Mouse (Mus musculus): ENCODE measurements around the gene Rexo4.

The Rexo4 gene

DNA sequence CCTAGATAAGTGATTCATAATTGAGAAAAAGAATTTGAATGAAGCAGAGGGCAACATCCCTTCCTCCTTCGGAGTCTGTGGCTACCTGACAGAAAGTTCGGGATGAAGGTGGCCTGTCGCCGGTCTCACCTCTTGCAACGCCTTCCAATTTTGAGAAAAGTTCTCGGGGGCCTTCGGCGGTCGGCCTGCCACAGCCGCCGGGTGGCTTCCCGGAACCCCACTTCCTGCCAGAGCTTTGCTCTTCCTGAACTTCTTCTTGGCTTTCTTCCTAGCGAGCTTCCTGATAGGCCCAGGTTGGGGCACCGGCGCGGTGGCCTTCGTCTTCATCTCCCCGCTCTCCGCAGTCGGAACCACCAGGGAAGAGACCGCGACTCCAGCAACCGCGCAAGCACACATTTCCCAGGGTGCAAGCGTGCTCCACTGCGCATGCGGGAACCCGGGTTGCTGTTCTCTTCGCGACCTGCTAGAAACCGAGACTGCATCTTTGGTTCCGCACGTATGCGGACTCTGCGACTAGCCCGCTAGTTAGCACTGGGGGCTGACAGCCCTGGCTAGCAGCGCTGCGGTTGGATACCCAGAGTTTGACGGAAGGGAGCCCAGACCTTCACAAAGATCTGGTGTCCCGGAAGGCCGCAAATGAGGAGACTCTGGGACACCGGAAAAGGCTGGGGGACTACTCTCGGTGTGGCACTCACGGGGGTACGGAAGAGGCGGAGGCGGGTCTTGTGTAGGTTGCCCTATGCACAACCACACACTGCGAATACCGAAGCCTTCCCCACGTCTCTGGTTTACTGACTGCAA is at the start of gene Rexo4:
Gene Rexo4, minus strand, starts transcription at position 464 of the 801 bp plus-strand sequence.
- peak; percentile 90 to 92 for DNase-seq

DNA sequence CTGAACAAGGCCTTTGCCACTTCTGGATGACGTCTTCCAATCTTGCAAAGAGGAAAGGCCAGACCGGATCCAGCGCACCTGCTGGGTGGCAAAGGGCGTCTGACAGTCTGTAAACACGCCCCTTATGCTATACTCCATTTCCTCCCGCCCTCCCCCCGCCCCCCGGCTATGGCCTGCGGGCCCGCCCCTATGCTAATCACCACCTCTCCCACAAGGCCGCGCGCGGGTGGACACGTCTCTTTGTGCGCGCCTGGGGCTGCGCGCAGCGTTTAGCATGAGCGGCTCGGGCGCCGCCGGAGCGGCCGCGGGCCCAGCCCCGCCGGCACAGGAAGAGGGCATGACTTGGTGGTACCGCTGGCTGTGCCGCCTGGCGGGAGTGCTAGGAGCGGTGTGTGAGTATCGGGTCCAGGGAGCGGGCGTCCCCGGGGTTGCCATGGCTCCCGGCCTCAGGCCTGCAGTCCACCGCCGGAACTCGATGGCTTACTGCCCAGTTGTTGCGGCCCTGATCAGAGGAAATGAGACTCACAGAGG is 45.6 kb upstream of the Rexo4 start, which contains the start of gene Cacfd1:
Gene Cacfd1, plus strand, starts transcription at position 213 of the 531 bp plus-strand sequence.
- DNase-seq = peak; percentile 86 to 89

DNA sequence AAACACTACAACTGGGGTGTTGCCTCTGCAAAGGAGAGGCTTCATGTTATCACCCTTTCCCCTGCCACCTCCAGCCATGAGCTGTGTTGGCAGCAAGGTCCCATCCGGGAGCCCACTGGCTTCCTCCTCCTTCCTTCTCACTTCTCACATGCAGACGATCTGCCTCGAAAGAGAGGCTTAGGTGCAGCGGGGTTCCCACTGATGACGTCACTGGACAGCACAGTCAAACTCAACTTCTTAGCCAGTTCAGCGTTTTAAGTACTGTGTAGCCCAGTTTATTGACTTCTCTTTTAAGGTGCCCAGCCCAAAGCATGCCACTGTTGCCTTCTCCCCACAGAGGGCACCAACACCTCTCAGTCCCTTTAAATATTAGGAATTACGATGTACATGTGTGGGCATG is 43.5 kb upstream of the Rexo4 start:
- DNase-seq = no peak

DNA sequence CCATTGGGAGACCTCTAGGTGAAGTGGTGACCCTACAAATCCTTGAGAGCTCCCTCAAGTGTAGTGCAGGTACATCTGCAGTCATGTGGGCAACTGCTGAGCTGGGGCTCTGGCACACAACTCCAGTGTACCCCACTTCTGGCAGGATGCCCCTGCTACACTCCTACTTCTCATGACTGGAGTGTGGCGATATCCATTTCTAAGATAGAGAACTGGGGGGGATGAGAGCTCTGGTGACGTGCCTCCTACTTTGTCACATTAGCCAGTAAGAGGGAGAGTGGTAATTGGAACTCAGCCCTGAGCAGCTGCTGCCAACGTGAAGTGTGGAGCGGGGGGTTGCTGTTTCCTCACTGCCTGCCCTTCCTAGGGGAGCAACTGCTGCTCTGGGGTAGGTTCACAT is 42.1 kb upstream of the Rexo4 start:
- no peak for DNase-seq

DNA sequence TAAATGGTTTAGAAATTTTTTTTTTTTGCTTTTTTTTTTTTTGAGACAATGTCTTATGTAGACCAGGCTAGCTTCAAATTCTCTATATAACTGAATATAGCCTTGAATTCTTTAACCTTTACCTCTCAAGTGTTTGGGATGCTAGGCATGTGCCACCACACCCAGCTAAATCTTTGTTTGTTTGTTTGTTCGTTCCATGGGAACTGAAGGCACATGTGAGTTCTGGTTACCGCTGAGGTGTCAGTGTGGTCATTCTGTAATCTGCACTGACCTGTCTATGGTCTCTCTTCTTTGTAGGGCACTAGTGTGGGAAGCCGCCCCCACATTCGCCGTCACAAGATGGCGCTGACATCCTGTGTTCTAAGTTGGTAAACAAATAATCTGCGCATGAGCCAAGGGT is 33.8 kb upstream of the Rexo4 start:
- DNase-seq = no peak

DNA sequence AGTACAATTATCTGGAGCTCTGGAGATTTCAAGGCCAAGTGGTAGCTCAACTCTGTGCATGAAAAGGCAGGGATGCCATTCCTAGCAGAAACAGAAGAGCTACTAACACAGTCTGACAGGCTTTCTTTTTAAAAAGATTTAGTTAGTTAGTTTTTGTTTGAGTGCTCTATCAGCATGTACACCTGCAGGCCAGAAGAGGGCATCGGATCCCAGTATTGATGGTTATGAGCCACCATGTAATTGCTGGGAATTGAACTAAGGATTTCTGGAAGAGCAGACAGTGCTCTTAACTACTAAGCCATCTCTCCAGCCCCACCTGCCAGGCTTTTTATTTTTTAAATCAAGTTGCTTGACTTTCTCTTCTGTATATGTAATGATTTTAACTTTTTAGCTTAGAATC is 33.3 kb upstream of the Rexo4 start:
- no peak for DNase-seq

DNA sequence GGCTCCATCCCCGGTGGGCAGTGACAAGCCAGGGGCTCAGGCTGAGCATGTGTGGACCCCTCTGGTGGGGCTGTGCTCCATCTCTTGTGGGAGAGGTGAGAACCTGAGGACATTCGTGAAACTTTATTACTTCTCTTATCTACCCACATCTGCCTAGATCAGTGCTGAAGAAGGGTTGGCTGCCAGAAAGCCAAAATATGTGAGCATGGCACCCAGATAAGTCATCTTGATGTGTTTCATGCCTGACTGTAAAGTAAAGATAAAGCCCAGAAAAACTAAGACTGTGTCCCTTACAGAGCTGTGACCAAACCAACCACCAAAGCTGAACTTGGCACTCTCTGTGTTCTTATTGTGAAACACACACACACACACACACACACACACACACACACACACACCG is 29.8 kb upstream of the Rexo4 start:
- DNase-seq = no peak

DNA sequence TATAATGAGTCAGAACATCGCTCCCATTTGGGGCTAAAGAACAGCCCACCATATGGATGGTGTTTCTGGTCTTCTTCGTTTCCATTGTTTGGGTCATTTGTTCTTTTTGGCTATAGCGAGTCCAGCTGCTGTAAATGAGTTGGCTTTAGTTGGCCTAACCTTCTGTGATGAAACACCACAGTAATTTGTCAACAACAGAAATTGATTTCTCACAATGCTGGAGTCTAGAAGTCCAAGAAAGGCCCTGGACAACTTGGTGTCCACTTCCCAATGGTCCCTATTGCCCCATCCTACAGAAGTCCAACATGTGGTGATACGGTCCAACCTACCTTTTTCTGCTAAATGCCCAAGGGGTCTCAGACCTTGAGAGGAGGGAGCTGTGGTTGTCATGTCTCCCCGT is 20.5 kb upstream of the Rexo4 start:
- no peak for DNase-seq

DNA sequence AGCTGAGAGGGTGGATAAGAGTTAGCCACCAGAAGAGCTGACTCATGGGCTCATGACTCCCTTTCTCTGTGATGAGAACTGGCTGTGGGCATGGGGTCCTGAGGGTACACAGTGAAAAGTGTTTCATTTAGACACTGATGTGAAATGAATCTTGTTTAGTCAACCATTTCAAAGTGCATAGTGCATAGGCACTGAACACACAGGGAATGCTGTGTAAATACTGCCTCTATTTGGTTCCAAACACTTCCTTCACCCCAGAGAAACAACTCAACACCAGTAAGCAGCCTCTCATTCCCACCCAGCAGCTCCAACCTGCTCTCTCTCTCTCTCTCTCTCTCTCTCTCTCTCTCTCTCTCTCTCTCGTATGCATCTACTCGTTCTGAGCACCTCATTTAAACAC is 20.0 kb upstream of the Rexo4 start:
- no peak for DNase-seq

DNA sequence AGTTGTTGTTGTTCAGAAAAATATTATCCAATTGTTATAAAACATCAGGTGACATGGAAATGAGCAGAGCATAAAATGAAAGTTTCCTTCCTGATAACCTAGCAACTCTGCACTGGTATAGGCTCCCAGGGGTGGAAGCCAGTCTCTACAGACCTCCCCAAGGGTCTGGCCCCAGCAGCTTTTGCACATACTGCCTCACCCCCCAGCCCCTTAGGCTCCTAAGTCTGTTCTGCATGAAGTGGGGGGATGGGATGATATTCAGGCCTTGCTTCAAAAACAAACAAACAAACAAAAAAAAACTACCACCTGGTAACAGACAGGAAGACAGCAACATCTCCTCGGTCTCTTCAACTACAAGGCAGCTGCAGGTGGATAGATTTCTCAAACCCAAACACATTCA is 16.2 kb upstream of the Rexo4 start:
- DNase-seq = no peak

DNA sequence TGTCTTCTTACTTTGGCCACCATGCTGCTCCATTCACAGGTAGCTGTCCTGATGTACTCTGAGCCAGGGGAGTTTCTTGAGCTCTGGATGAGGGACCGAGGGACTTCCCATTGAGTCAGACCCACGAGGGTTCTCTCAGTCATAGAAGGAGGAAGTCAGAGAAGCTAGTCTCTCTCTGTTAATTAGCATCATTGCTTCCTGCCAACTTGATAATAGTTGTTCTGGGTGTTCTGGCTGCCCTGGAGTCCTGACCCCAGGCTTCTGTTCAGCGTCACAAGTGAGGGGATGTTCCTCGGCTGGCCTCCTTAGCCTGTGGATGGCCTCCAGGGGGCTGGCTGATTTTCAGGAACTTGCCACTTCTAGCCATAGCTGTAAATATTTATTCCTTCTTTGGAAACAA is 9.8 kb upstream of the Rexo4 start:
- DNase-seq = no peak

DNA sequence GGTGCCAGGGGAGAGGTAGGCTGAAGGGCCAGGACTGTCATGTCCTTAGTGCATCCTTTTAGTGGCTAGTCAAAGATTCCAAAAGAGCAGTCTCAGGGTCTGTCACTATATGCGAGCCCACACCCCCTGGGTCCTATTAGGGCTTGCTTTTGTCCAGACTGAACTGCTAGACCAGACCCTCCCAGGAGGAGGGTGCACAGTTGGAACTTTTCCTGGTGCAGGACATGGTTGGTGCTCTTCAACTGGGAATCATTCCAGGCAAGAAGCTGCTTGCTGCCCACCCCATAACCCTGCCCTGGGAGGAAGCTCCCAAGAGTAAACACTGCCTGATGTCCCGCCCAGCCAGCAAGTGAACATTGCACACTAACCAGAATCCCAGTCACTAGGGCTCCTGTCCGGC is 8.9 kb upstream of the Rexo4 start, which contains the start of gene Adamts13:
Gene Adamts13, plus strand, starts transcription at position 301 of the 400 bp plus-strand sequence.
- DNase-seq = no peak

DNA sequence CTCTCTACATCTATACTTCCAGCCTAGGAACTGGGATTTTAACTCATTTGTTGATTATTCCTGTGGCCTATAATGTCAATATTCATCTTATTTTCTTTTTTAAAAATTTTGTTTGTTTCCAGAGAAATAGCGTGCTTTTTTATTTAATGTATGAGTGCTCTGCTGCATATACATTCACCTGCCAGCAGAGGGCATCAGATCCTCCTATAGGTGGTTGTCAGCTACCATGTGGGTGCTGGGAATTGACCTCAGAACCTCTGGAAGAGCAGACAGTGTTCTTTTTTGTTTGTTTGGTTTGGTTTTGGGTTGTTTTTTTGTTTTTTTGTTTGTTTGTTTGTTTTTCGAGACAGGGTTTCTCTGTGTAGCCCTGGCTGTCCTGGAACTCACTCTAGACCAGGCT is 3.1 kb upstream of the Rexo4 start:
- DNase-seq = no peak

DNA sequence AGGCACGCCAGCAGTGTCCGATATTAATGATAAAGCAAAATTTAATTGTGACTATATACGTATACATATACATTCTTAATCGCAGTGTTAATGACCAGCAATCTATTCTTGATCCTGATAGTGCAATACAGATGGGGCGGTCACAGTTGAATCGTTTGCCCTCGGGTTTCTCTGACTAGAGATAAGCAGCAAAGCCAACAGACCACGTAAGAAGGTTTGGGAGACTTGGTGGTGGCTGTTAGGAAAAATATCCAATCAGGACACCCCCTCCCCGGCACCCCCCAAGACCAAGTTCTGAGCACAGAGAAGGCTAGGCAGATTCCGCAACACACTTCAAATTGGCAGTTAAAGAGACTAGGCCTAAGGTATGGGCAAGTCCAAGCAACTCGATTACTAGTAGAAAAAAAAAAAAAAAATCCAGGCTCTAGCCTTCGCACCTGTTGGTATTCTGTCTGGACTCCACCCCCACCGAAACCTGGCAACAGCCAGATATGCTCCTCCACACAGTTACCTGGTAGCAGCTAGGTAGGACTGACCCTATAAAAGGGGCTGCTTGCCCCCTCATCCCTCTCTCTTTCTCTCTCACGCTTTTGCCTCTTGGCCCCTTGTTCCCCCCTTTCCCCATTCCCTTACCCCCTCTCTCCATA is 661 bp upstream of the Rexo4 start:
- no peak for DNase-seq

DNA sequence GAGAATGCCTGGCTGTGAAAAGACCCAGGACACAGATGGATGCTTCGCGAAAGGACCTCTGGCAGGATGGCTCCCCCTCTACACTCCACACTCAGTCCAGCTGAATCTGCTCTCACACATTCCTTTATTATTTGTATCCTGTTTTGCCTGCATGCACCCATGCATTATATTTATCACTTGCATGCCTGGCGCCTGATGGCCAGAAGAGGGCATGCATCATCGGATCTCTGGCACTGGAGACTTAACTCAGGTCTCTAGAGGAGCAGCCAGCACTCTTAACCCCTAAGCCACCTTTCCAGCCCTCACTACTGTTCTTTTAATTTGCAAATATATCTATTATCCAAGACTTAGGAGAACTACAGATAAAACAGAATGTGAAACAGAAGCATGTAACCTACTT is 3.4 kb downstream of the Rexo4 start:
- no peak for DNase-seq

DNA sequence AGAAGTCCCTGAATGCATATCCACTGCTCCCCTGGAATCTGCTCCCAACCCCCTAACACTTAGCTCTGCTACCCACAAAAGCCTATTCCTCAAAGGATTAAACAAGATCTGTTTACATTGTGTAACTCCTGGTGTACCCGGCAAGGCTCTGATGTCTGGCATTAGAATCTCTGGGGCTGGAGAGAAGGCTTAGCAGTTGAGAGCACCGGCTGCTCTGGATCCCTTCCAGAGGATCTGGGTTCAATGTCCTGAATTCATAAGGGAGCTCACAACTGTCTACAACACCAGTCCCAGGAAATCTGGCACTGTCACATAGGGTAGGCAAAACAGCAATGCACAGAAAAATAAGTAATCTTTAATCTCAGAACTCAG is 6.7 kb downstream of the Rexo4 start:
- DNase-seq = no peak

DNA sequence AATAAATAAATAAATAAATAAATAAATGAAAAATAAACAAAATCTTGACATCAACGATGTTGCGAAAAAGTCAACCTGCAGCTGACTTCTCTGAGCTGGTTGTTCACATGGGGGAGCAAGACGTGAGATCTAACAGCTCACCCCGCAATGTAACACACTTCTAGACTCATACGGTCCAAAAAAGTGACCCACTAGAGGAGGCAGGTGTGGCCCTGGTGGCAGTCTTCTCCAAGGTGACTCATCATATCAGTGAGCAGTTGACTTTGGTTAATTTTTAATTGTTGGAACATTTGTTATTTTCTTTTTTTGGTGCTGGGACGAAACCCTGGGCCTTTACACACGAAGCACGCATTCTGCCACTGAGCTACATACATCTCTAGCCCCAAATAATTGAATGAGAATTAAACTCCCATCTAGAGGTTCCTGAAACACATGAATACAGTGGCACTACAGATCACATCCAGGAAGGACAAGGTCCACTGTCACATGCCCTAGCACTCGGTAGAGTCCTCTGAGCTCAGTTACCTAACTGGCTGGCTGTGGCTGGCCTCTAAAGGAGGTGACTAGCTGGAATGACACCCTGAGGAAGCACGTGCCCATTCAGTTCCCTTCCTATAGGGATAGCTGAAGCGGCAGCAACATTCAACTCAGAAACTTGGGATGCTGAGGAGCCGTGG is 7.2 kb downstream of the Rexo4 start:
- DNase-seq = no peak

DNA sequence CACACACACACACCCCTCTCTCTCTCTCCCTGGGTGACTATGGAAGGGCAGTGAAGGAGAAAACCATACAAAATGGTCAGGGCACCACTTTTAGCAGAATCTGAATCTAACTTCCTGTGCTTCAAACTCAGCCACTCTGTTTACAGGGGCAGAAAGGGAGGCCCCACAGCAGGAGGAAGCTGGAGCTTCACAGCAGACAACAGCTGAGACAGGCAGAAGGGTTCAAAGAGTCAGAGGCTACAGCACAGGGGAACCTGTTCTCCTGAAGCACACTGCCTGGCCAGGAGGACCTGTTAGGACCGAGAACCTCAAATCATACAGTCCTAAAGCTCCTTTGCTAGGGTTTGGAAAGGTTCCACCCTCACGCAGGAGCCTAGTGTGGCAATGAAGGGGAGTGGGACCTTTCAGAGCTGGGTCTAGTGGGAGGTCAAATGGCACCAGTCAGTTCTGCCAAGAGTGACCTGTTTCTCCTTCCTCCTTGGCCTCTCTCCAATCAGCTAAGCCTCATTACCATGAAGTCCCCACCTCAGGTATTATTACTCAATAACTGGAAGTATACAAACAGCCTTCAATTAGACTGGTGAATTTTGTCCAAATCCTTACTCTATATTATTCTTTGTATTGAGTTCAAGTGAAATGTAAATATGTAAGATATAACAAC is 9.3 kb downstream of the Rexo4 start:
- DNase-seq = peak in 1 of 2 experiments; percentile 50

DNA sequence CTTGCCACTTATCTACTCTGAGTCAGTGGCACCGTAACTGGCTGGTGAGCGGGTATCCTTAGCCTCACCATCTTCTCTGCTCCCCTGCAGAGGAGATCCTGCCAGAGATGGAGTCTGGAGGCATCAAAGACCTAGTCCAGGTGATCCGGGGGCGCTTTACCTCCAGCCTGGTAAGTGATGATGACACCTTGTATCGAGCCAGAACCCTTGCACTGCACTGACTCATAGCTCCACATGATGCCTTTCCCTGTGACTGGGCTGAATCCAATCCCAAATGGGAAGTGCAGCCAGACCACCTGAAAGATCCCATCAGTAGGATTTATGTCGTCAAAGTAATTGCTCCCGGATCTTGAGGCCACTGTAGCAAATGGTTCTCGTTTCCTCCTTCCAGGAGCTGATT is 11.3 kb downstream of the Rexo4 start:
- DNase-seq = no peak

DNA sequence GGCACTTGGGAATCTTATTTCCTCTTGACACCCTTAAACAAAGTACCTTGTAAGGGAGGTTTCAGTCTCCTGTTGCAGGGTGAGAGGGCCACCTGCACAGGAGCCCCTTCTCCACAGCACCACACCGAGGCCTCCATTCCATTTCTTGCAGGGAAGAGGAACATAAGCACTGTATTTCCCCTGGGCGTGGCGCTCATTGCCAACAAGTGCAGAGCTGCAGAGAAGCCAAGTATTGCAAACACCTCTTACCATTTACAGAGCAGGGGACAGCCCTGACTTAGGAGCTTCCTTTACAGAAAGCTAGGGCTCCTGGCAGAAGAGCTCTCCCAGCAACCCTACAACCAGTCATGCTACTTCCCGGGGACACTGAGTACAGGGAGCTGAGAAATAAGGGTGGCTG is 12.0 kb downstream of the Rexo4 start:
- peak in 1 of 2 experiments; percentile 29 for DNase-seq

DNA sequence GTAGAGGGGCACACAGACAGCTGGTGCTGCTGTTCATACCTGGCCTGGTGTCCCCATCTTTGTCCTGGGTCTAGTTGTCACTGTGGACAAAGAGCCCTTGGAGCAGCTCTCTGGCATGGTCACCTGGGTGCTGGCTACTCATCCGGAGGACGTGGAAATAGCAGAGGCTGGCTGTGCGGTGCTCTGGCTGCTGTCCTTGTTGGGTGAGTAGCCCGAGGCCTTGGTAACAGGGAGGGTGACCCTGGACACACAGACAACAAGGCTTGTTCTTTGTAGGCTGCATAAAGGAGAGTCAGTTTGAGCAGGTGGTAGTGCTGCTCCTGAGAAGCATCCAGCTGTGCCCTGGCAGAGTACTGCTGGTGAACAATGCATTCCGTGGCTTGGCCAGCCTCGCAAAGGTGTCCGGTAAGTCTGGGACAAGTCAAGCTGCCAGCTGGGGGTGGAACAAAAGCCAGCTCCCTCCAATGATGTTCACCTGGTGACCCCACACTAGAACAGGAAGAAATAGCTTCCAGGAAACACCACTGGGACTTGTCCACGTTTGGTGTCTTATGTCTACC is 12.8 kb downstream of the Rexo4 start:
- DNase-seq = no peak

DNA sequence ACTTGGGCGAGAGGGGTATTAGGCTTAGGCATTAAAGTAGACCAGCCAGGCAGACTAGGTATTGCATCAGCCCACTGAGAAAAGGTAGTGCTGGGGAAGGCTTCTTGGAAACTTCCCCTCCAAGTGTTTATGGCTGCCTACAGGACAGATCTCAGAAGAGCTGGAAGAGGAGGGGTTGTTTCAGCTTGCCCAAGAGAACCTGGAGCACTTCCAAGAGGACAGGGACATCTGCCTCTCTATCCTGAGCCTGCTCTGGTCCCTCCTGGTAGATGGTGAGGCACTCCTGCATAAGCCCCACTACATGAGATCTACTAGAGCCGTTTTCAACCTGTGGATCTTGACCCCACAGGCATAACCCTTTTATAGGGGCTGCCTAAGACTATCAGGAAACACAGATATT is 13.8 kb downstream of the Rexo4 start:
- no peak for DNase-seq

DNA sequence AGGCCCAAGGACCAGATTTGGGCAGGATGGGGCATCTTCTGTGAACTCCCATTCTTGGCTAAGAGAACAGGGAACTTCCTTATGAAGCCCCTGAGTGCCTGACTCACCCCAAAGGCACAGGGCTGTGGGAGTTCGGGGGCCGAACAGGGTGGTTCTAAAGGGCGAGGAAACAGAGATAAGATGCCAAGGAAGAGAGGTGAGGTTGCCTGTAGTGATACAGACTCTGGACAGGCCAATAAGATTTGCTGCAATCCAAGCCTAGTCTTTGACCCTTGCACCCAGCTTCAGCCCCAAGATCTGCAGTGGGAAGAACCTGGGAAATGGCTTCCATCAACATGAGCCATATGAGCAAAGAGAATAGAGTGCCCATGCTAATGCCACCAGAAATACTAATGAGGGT is 20.9 kb downstream of the Rexo4 start:
- DNase-seq = no peak
